Mouse (Mus musculus): ENCODE measurements around the gene Cd83. TPM values are rescaled to one million over a fixed set of nuclear protein-coding genes. Genes with fewer than 3 reads are reported as not detected.

The Cd83 gene
- total RNA-seq, 1 experiment: 0.76 TPM

DNA sequence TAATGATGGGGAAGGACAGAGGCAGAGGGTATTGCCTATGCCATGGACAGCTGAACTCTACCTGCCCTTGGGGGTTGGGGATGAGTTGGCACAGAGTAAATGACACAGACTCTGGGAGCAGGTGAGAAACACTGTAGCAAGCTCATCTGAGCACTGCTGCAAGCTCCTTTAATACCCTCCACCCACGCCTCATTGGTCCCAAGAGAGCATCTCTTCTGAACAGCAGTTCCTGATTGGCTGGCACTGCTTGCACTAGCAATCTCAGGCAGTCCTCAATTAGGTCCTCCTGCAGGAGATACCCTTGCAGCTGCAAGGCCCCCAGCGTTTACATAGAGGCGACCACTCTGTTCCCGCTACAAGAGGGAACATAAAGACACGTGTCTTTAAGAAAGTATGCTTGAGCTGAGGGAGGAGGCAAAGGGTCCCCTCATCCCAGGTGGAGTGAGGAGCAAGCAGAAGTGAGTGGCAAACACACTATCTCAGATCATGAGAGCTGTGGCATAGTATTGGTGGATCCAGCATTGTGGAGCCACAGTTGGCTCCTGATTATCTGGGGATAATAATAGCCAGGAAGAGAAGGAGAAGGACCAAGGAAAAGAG is 20.7 kb downstream of the Cd83 start:
- Histone ChIP-seq H3K27ac (ENCODE audit: insufficient read depth, low read depth, low read length, poor library complexity, severe bottlenecking) (no peak overlapping the region), H3K4me3 (ENCODE audit: insufficient read depth in 1 of 2, low read depth in 1 of 2, low read length in 2 of 2, poor library complexity in 1 of 2, severe bottlenecking in 1 of 2) (no peak overlapping the region), H3K9me3 (ENCODE audit: control insufficient read depth, insufficient read depth, low read depth, low read length) (no peaks in the 10 kb centered on the region), H3K9ac (ENCODE audit: insufficient read depth, low read depth, low read length, poor library complexity, severe bottlenecking) (no peak overlapping the region), H3K4me1 (ENCODE audit: control insufficient read depth in 2 of 2, insufficient read depth in 2 of 2, low read length in 2 of 2, poor library complexity in 1 of 2) (no peaks in the 10 kb centered on the region), H3K36me3 (ENCODE audit: control insufficient read depth, insufficient read depth, low read length, poor library complexity, severe bottlenecking) (no peaks in the 10 kb centered on the region)
- no peak for DNase-seq (ENCODE audit: low read depth, low spot score)
- in situ Hi-C loops (cut with MboI; ENCODE audit: low sequenced_read_pairs in 2 of 2, unreplicated experiment in 2 of 2): no loop called here
- TF ChIP-seq MAFK (IDR thresholded peaks at IDR 0.05; ENCODE audit: insufficient read depth, low read depth, low read length) (no peak), ZNF384 (IDR thresholded peaks at IDR 0.05; ENCODE audit: low read depth, low read length) (no peak), HCFC1 (IDR thresholded peaks at IDR 0.05; ENCODE audit: borderline replicate concordance, insufficient read depth, low read length) (no peak), CHD2 (IDR thresholded peaks at IDR 0.05; ENCODE audit: low read depth, low read length) (no peak), ZC3H11A (IDR thresholded peaks at IDR 0.05; ENCODE audit: borderline replicate concordance, low read depth, low read length) (no peak)

DNA sequence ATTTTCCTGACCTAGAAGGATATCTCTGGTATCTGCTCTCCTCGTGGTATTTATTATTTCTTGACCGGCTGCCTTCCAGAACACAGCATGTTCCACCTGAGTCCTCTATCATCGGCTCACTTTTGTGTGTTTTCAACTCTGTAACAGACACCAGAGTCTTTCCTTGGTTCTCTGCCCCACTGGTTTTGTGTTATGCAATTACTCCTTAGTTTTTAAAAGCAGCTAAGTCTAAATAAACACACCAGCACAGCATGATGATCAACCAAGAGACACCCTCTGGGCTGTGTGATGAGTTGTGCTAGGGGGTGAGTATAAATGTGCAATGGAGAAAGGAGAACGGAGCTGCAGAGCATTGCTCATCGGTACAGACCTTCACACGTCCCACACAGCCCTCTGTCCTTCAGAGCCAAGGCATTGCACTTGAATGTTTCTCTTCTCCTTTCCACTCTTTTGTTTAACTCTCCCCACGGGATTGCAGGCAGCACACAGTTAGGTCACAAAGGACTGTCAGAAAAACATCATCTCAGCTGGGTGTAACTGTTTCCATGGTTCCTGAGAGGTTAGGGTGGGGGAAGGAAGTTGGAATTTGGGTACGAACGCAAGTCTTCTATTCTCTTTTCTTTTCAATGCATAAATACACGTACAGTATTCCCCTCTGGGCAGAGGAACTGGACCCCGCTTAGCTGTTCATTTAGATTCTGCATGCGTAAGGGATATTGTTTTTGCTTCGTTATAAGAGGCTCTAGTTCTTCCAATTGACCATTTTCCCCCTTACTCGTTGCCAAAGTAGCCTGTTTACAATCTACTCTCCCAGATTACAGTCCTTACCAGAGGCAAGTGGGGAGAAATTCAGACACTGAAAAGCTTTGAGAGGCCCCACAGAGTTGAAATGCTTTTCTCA is 22.0 kb downstream of the Cd83 start:
- no peak for DNase-seq (ENCODE audit: low read depth, low spot score)
- no peak overlapping the region for H3K4me3 ChIP-seq (ENCODE audit: insufficient read depth in 1 of 2, low read depth in 1 of 2, low read length in 2 of 2, poor library complexity in 1 of 2, severe bottlenecking in 1 of 2)
- in situ Hi-C loops (cut with MboI; ENCODE audit: low sequenced_read_pairs in 2 of 2, unreplicated experiment in 2 of 2): no loop called here
- H3K9ac ChIP-seq (ENCODE audit: insufficient read depth, low read depth, low read length, poor library complexity, severe bottlenecking): no peak overlapping the region
- H3K9me3 ChIP-seq (ENCODE audit: control insufficient read depth, insufficient read depth, low read depth, low read length): no peaks in the 10 kb centered on the region
- no peak overlapping the region for H3K27ac ChIP-seq (ENCODE audit: insufficient read depth, low read depth, low read length, poor library complexity, severe bottlenecking)
- no peaks in the 10 kb centered on the region for H3K36me3 ChIP-seq (ENCODE audit: control insufficient read depth, insufficient read depth, low read length, poor library complexity, severe bottlenecking)
- no peak for TF ChIP-seq ZC3H11A (IDR thresholded peaks at IDR 0.05; ENCODE audit: borderline replicate concordance, low read depth, low read length)
- TF ChIP-seq HCFC1 (IDR thresholded peaks at IDR 0.05; ENCODE audit: borderline replicate concordance, insufficient read depth, low read length): no peak
- TF ChIP-seq CHD2 (IDR thresholded peaks at IDR 0.05; ENCODE audit: low read depth, low read length): no peak
- no peak for TF ChIP-seq ZNF384 (IDR thresholded peaks at IDR 0.05; ENCODE audit: low read depth, low read length)
- no peak for TF ChIP-seq MAFK (IDR thresholded peaks at IDR 0.05; ENCODE audit: insufficient read depth, low read depth, low read length)
- H3K4me1 ChIP-seq (ENCODE audit: control insufficient read depth in 2 of 2, insufficient read depth in 2 of 2, low read length in 2 of 2, poor library complexity in 1 of 2): no peaks in the 10 kb centered on the region

- TF ChIP-seq ZNF384 (IDR thresholded peaks at IDR 0.05; ENCODE audit: low read depth, low read length): no peak
- TF ChIP-seq HCFC1 (IDR thresholded peaks at IDR 0.05; ENCODE audit: borderline replicate concordance, insufficient read depth, low read length): no peak
- no peak for TF ChIP-seq ZC3H11A (IDR thresholded peaks at IDR 0.05; ENCODE audit: borderline replicate concordance, low read depth, low read length)
- TF ChIP-seq CHD2 (IDR thresholded peaks at IDR 0.05; ENCODE audit: low read depth, low read length): no peak
- TF ChIP-seq MAFK (IDR thresholded peaks at IDR 0.05; ENCODE audit: insufficient read depth, low read depth, low read length): no peak
- H3K4me1 ChIP-seq (ENCODE audit: control insufficient read depth in 2 of 2, insufficient read depth in 2 of 2, low read length in 2 of 2, poor library complexity in 1 of 2): no peaks in the 10 kb centered on the region
- H3K27ac ChIP-seq (ENCODE audit: insufficient read depth, low read depth, low read length, poor library complexity, severe bottlenecking): no peak overlapping the region
- in situ Hi-C loops (cut with MboI; ENCODE audit: low sequenced_read_pairs in 2 of 2, unreplicated experiment in 2 of 2): no loop called here
- H3K4me3 ChIP-seq (ENCODE audit: insufficient read depth in 1 of 2, low read depth in 1 of 2, low read length in 2 of 2, poor library complexity in 1 of 2, severe bottlenecking in 1 of 2): no peak overlapping the region
- no peaks in the 10 kb centered on the region for H3K9me3 ChIP-seq (ENCODE audit: control insufficient read depth, insufficient read depth, low read depth, low read length)
- no peak overlapping the region for H3K9ac ChIP-seq (ENCODE audit: insufficient read depth, low read depth, low read length, poor library complexity, severe bottlenecking)
- no peak for DNase-seq (ENCODE audit: low read depth, low spot score)
- H3K36me3 ChIP-seq (ENCODE audit: control insufficient read depth, insufficient read depth, low read length, poor library complexity, severe bottlenecking): no peaks in the 10 kb centered on the region
Measured at GRCm38 (mm10) chr13:43807272-43807675, 22.7 kb downstream of the Cd83 start.

- Histone ChIP-seq H3K36me3 (ENCODE audit: control insufficient read depth, insufficient read depth, low read length, poor library complexity, severe bottlenecking) (no peaks in the 10 kb centered on the region), H3K27ac (ENCODE audit: insufficient read depth, low read depth, low read length, poor library complexity, severe bottlenecking) (no peak overlapping the region), H3K9ac (ENCODE audit: insufficient read depth, low read depth, low read length, poor library complexity, severe bottlenecking) (no peak overlapping the region), H3K4me1 (ENCODE audit: control insufficient read depth in 2 of 2, insufficient read depth in 2 of 2, low read length in 2 of 2, poor library complexity in 1 of 2) (no peaks in the 10 kb centered on the region), H3K9me3 (ENCODE audit: control insufficient read depth, insufficient read depth, low read depth, low read length) (no peaks in the 10 kb centered on the region), H3K4me3 (ENCODE audit: insufficient read depth in 1 of 2, low read depth in 1 of 2, low read length in 2 of 2, poor library complexity in 1 of 2, severe bottlenecking in 1 of 2) (no peak overlapping the region)
- TF ChIP-seq MAFK (IDR thresholded peaks at IDR 0.05; ENCODE audit: insufficient read depth, low read depth, low read length): no peak
- no peak for TF ChIP-seq ZC3H11A (IDR thresholded peaks at IDR 0.05; ENCODE audit: borderline replicate concordance, low read depth, low read length)
- TF ChIP-seq ZNF384 (IDR thresholded peaks at IDR 0.05; ENCODE audit: low read depth, low read length): no peak
- no peak for TF ChIP-seq HCFC1 (IDR thresholded peaks at IDR 0.05; ENCODE audit: borderline replicate concordance, insufficient read depth, low read length)
- TF ChIP-seq CHD2 (IDR thresholded peaks at IDR 0.05; ENCODE audit: low read depth, low read length): no peak
- in situ Hi-C loops (cut with MboI; ENCODE audit: low sequenced_read_pairs in 2 of 2, unreplicated experiment in 2 of 2): no loop called here
- DNase-seq (ENCODE audit: low read depth, low spot score): no peak
Measured at GRCm38 (mm10) chr13:43810621-43811020, 26.0 kb downstream of the Cd83 start.

Measured in ES-E14 (cell line).